Mouse (Mus musculus): Measurements from ENCODE around the gene Cst7. TPM values are rescaled to one million over a fixed set of nuclear protein-coding genes. Genes with fewer than 3 reads are reported as not detected.

Gene Cst7
- total and polyA plus RNA-seq, 3 experiments = 0.24 to 14.2 TPM; not detected in 1

DNA sequence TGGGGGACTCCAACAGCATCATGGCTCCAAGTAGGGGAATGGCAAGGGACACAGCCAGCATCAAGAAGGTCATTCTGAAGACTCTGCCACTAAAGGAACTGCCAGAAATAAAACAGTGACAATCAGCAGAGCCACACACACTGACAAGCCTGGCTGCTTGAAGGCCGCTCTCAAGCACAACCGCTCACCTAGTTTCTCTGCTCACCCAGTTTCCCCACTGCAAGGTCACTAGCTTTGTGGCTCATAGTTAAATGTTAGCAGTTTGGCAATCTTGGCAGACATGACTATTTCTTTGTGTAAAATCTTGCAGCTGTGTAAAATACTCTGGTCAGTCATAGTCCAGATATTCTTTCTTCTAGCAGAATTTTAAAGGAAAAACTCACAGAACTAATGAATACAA is 30.0 kb downstream of the Cst7 start:
- H3K36me3 ChIP-seq (replicated peaks) = peaks cover 69% of the 10 kb centered on the region
- no peaks in the 10 kb centered on the region for H3K27me3 ChIP-seq (ENCODE audit: insufficient read depth, low read length)
- no peaks in the 10 kb centered on the region for H3K4me1 ChIP-seq (ENCODE audit: insufficient read depth, low read depth, low read length)
- TF ChIP-seq CTCF (IDR thresholded peaks at IDR 0.05; ENCODE audit: low read depth, low read length) (no peak), GATA1 (IDR thresholded peaks at IDR 0.05; ENCODE audit: borderline replicate concordance, low read length) (no peak), GATA2 (IDR thresholded peaks at IDR 0.05; ENCODE audit: borderline replicate concordance, low read depth, low read length) (no peak), TAL1 (conservative IDR thresholded peaks at IDR 0.05; ENCODE audit: low read depth, low read length) (no peak)
- no peaks in the 10 kb centered on the region for H3K9me3 ChIP-seq (replicated peaks)
- DNase-seq (ENCODE audit: low spot score) (no peak), ATAC-seq (ENCODE audit: extremely low read depth, insufficient number of reproducible peaks, low FRiP score, poor library complexity, severe bottlenecking) (no peak)
- no peak overlapping the region for H3K4me3 ChIP-seq (ENCODE audit: low read depth, low read length)

- Histone ChIP-seq H3K36me3 (replicated peaks) (peaks cover 59% of the 10 kb centered on the region), H3K4me3 (ENCODE audit: low read depth, low read length) (no peak overlapping the region), H3K4me1 (ENCODE audit: insufficient read depth, low read depth, low read length) (peaks cover 4% of the 10 kb centered on the region), H3K9me3 (replicated peaks) (no peaks in the 10 kb centered on the region), H3K27me3 (ENCODE audit: insufficient read depth, low read length) (no peaks in the 10 kb centered on the region)
- TF ChIP-seq POLR2AphosphoS5 (IDR thresholded peaks at IDR 0.05; ENCODE audit: insufficient replicate concordance, low read depth, low read length) (no peak), GATA2 (IDR thresholded peaks at IDR 0.05; ENCODE audit: borderline replicate concordance, low read depth, low read length) (no peak), GATA1 (IDR thresholded peaks at IDR 0.05; ENCODE audit: borderline replicate concordance, low read length) (no peak), CTCF (IDR thresholded peaks at IDR 0.05; ENCODE audit: low read depth, low read length) (no peak), TAL1 (conservative IDR thresholded peaks at IDR 0.05; ENCODE audit: low read depth, low read length) (no peak)
- ATAC-seq (ENCODE audit: extremely low read depth, insufficient number of reproducible peaks, low FRiP score, poor library complexity, severe bottlenecking) (no peak), DNase-seq (ENCODE audit: low spot score) (no peak)
Measured at GRCm38 (mm10) chr2:150602166-150602565, 32.0 kb downstream of the Cst7 start.

DNA sequence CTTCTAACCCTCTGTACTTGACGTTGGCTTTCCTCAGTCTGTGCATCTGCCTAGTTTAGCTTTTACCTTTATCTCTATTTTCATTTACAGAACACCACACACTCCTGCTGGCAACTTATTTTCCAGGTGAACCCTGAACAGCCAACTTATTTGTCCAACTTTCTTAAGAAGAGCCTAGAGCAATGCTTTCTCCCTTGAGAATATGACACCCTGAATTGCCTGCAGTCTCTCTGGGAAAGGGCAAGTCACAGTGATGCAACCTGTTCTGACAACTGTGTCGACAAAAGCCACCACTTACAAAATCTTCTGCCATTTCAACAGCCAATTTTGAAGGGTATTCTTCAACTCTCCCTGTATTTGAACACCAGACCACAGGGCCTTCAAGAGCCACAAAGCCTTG is 34.6 kb downstream of the Cst7 start:
- ATAC-seq (ENCODE audit: extremely low read depth, insufficient number of reproducible peaks, low FRiP score, poor library complexity, severe bottlenecking) = no peak
- Histone ChIP-seq H3K4me1 (ENCODE audit: insufficient read depth, low read depth, low read length) (peaks cover 23% of the 10 kb centered on the region), H3K36me3 (replicated peaks) (peaks cover 39% of the 10 kb centered on the region), H3K4me3 (ENCODE audit: low read depth, low read length) (no peak overlapping the region), H3K27me3 (ENCODE audit: insufficient read depth, low read length) (no peaks in the 10 kb centered on the region), H3K9me3 (replicated peaks) (no peaks in the 10 kb centered on the region)
- no peak for TF ChIP-seq CTCF (IDR thresholded peaks at IDR 0.05; ENCODE audit: low read depth, low read length)
- TF ChIP-seq GATA2 (IDR thresholded peaks at IDR 0.05; ENCODE audit: borderline replicate concordance, low read depth, low read length) = no peak
- TF ChIP-seq TAL1 (conservative IDR thresholded peaks at IDR 0.05; ENCODE audit: low read depth, low read length) = no peak
- TF ChIP-seq GATA1 (IDR thresholded peaks at IDR 0.05; ENCODE audit: borderline replicate concordance, low read length) = no peak
- no peak for TF ChIP-seq POLR2AphosphoS5 (IDR thresholded peaks at IDR 0.05; ENCODE audit: insufficient replicate concordance, low read depth, low read length)
- no peak for DNase-seq (ENCODE audit: low spot score)

DNA sequence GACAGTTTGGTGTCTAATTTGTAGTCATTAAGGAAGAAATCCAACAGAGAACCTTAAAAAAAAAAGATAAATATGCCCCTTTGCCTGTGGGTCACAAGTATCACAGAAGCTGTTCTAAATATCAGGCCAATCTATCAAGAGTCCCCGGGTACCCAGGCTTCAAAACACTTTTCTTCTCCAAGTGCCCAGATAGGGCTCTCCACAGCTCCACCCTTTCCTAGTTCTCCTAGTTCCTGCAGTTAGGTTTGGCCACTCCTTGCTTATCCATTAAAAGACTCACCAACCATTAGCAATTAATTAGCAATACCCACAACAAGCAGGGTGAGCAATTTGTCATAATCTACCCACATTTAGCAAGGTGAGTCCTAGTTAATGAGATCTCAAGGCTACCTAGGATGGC is 36.9 kb downstream of the Cst7 start:
- Histone ChIP-seq H3K9me3 (replicated peaks) (no peaks in the 10 kb centered on the region), H3K36me3 (replicated peaks) (peaks cover 27% of the 10 kb centered on the region), H3K4me1 (ENCODE audit: insufficient read depth, low read depth, low read length) (peaks cover 36% of the 10 kb centered on the region), H3K4me3 (ENCODE audit: low read depth, low read length) (peak overlapping the region; percentile 10; the same call in 1 of the 2 replicates), H3K27me3 (ENCODE audit: insufficient read depth, low read length) (no peaks in the 10 kb centered on the region)
- DNase-seq (ENCODE audit: low spot score) (no peak), ATAC-seq (ENCODE audit: extremely low read depth, insufficient number of reproducible peaks, low FRiP score, poor library complexity, severe bottlenecking) (no peak)
- TF ChIP-seq CTCF (IDR thresholded peaks at IDR 0.05; ENCODE audit: low read depth, low read length) (no peak), GATA1 (IDR thresholded peaks at IDR 0.05; ENCODE audit: borderline replicate concordance, low read length) (no peak), GATA2 (IDR thresholded peaks at IDR 0.05; ENCODE audit: borderline replicate concordance, low read depth, low read length) (no peak), POLR2AphosphoS5 (IDR thresholded peaks at IDR 0.05; ENCODE audit: insufficient replicate concordance, low read depth, low read length) (no peak)

DNA sequence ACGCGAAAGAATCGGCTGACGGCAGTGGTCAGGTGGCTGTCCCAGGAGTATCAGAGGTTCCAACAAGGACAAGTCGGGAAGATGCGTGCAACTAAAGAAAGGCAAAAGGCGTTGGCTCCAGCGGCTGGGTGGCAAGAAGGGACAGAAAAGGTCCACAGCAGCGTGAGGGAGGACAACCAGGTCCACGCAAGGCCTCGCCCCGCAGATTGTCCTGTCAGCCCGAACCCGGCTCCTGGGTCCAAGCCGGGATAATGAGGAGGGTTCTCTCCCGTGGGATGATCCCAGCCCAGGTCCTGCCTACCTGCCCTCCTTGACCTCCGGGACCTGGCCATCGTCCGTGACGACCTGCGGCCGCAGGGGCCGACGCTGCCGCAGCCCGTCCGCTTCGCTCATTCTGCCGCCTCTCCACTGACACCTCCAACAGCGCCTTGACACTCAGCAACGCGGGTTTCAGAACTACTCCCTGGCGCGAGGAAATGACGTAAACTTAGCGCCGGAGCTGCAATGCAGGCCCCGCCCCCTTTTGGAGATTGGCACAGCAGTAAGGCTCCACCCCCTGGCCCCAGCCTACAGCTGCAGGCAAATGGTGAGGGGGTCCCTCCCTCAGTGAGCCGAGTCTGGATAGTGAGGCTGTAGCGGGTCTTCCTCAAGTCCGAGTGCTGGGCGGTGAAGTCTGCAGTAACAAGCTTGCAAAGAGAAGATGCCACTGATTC is 38.0 kb downstream of the Cst7 start, which contains the start of gene Apmap:
TSS of gene Apmap (minus strand) at position 481 of the 713 bp plus-strand sequence.
- Histone ChIP-seq H3K4me1 (ENCODE audit: insufficient read depth, low read depth, low read length) (peaks cover 40% of the 10 kb centered on the region), H3K27me3 (ENCODE audit: insufficient read depth, low read length) (no peaks in the 10 kb centered on the region), H3K4me3 (ENCODE audit: low read depth, low read length) (peak within 1 kb of the TSS; percentile 98), H3K36me3 (replicated peaks) (peaks cover 22% of the 10 kb centered on the region), H3K9me3 (replicated peaks) (no peaks in the 10 kb centered on the region)
- ATAC-seq (ENCODE audit: extremely low read depth, insufficient number of reproducible peaks, low FRiP score, poor library complexity, severe bottlenecking) = peak; percentile 89
- TF ChIP-seq GATA2 (IDR thresholded peaks at IDR 0.05; ENCODE audit: borderline replicate concordance, low read depth, low read length) (no peak), CTCF (IDR thresholded peaks at IDR 0.05; ENCODE audit: low read depth, low read length) (no peak), POLR2AphosphoS5 (IDR thresholded peaks at IDR 0.05; ENCODE audit: insufficient replicate concordance, low read depth, low read length) (no peak), TAL1 (conservative IDR thresholded peaks at IDR 0.05; ENCODE audit: low read depth, low read length) (no peak), GATA1 (IDR thresholded peaks at IDR 0.05; ENCODE audit: borderline replicate concordance, low read length) (no peak)
- peak; percentile 81 for DNase-seq (ENCODE audit: low spot score)

DNA sequence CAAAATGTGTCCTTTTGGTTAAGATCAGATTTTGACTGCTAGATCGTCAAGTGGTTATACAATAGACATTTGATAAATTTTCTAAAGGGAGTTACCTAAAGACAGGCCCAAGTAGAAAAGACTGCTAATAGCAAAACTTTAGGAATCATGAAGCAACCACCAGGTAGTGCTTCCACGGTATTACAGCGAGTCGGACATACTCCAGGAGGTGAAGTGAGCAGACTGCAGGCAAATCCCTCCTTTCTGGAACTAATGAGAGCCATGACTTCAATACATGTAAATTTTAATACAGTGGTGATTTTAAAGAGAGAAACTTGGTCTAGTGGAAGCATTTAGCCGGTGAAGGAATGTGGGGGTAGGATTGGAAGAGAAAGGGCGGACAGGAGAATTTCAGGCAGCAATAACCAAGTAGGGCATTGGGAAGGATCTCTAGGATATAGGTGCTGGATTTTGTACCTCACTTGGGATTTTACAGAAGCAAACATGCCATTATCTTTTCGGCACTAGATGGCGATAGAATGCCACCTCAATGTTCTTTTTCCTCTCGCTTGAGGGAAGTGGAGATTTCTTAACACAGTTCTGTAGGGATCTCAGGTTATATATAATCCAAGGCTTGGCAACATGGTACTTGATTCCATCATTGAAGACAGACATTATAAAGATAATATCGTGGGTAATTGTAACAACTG is 38.8 kb downstream of the Cst7 start:
- ATAC-seq (ENCODE audit: extremely low read depth, insufficient number of reproducible peaks, low FRiP score, poor library complexity, severe bottlenecking) (peak; percentile 35; the same call in 1 of the 2 replicates), DNase-seq (ENCODE audit: low spot score) (peak; percentile 27)
- H3K27me3 ChIP-seq (ENCODE audit: insufficient read depth, low read length) = no peaks in the 10 kb centered on the region
- TF ChIP-seq CTCF (IDR thresholded peaks at IDR 0.05; ENCODE audit: low read depth, low read length) (peak; percentile 69), POLR2AphosphoS5 (IDR thresholded peaks at IDR 0.05; ENCODE audit: insufficient replicate concordance, low read depth, low read length) (no peak)
- no peaks in the 10 kb centered on the region for H3K9me3 ChIP-seq (replicated peaks)
- H3K4me3 ChIP-seq (ENCODE audit: low read depth, low read length) = peak overlapping the region; percentile 98
- H3K36me3 ChIP-seq (replicated peaks) = peaks cover 14% of the 10 kb centered on the region
- peaks cover 40% of the 10 kb centered on the region for H3K4me1 ChIP-seq (ENCODE audit: insufficient read depth, low read depth, low read length)
